Mouse (Mus musculus) embryonic stem cell, embryonic (primary cell): ENCODE results near the gene AW011738.

ENCODE experiments used
- CTCF ChIA-PET, 4 experiments: fragments of 300-600 bp in 2 of 4; fragments of 350-600 bp in 2 of 4; sonication (Branson Sonifier 250); formaldehyde crosslinking; loops; one replicate each; lab custom pipeline; 2022; ENCODE audit warnings: inconsistent platforms in 2 of 4; lab: Charles Lee
- POLR2A ChIA-PET, 4 experiments: fragments of 300-600 bp in 2 of 4; fragments of 350-600 bp in 2 of 4; sonication (Branson Sonifier 250); formaldehyde crosslinking; loops; one replicate each; lab custom pipeline; 2022; ENCODE audit warnings: antibody characterized with exemption in 4 of 4, inconsistent platforms in 1 of 4; lab: Charles Lee

Gene AW011738

GRCm38 (mm10) chr4:156217838-156218237, 14.7 kb downstream of the AW011738 start:
- CTCF ChIA-PET, result no interaction called here

GRCm38 (mm10) chr4:156219936-156220335, 16.8 kb downstream of the AW011738 start:
- CTCF ChIA-PET, result no interaction called here

More at GRCm38 (mm10) chr4:156217838-156218237, 14.7 kb downstream of the AW011738 start:
- POLR2A ChIA-PET, result interaction anchor here in 2 of 4 experiments (1.4 to 1.9 kb wide), 4 partner anchors 17 to 35 kb away, joined by 5 to 6 read pairs (median 6); partner anchors contain the start of genes Noc2l (in 2 of the 2) and Plekhn1 (in 2 of the 2)

GRCm38 (mm10) chr4:156224276-156224675, 21.2 kb downstream of the AW011738 start:
- POLR2A ChIA-PET, result interaction anchor here in 1 of 4 experiments (1.1 kb wide), 1 partner anchor 42 kb away, joined by 4 read pairs; no protein-coding TSS in a partner anchor

More at GRCm38 (mm10) chr4:156219936-156220335, 16.8 kb downstream of the AW011738 start:
- POLR2A ChIA-PET, result no interaction called here

GRCm38 (mm10) chr4:156227752-156228392, 24.8 kb downstream of the AW011738 start:
- POLR2A ChIA-PET, result interaction anchor here in 3 of 4 experiments (0.5 to 2.0 kb wide), 17 partner anchors 9 to 188 kb away, joined by 3 to 8 read pairs (median 4); partner anchors contain the start of gene AW011738 (in 1 of the 3)
- CTCF ChIA-PET, result no interaction called here

More at GRCm38 (mm10) chr4:156224276-156224675, 21.2 kb downstream of the AW011738 start:
- CTCF ChIA-PET, result no interaction called here

- POLR2A ChIA-PET, result interaction anchor here in 3 of 4 experiments (0.6 to 2.0 kb wide), 15 partner anchors 9 to 119 kb away, joined by 3 to 8 read pairs (median 4); partner anchors contain the start of genes 9430015G10Rik (in 1 of the 3) and AW011738 (in 1 of the 3)
- CTCF ChIA-PET, result no interaction called here
These were observed 25.4 kb downstream of the AW011738 start for GRCm38 (mm10) chr4:156228393-156229024.

GRCm38 (mm10) chr4:156234021-156234501, 31.0 kb downstream of the AW011738 start:
- ChIA-PET CTCF (interaction anchor here in 2 of 4 experiments (0.6 to 1.5 kb wide), 3 partner anchors 26 to 1652 kb away, joined by 3 read pairs; no protein-coding TSS in a partner anchor), POLR2A (interaction anchor here (1.0 to 9.3 kb wide), 8 partner anchors 10 to 175 kb away, joined by 3 to 148 read pairs (median 5); partner anchors contain the start of genes 9430015G10Rik (in 1 of the 4), Samd11 (in 1 of the 4) and Ttll10 (in 1 of the 4))

GRCm38 (mm10) chr4:156234701-156235213, 31.7 kb downstream of the AW011738 start, which contains the start of gene Plekhn1:
Plekhn1 (minus strand) TSS chr4:156234857.
- POLR2A ChIA-PET, result interaction anchor here (0.6 to 9.3 kb wide), 31 partner anchors 9 to 402 kb away, joined by 3 to 148 read pairs (median 5); partner anchors contain the start of genes 9430015G10Rik (in 2 of the 4), Agrn (in 2 of the 4), Samd11 (in 1 of the 4) and Ttll10 (in 1 of the 4)
- CTCF ChIA-PET, result interaction anchor here in 2 of 4 experiments (0.6 to 1.5 kb wide), 3 partner anchors 27 to 1653 kb away, joined by 3 read pairs; no protein-coding TSS in a partner anchor

- POLR2A ChIA-PET, result interaction anchor here (0.6 to 9.3 kb wide), 53 partner anchors 9 to 402 kb away, joined by 3 to 148 read pairs (median 5); partner anchors contain the start of genes 9430015G10Rik (in 3 of the 4), AW011738 (in 2 of the 4), Agrn (in 2 of the 4) and Isg15 (in 1 of the 4)
- CTCF ChIA-PET, result interaction anchor here in 2 of 4 experiments (0.7 kb wide), 2 partner anchors 124 to 128 kb away, joined by 3 read pairs; no protein-coding TSS in a partner anchor
These were observed 32.3 kb downstream of the AW011738 start for GRCm38 (mm10) chr4:156235360-156235770.

- ChIA-PET POLR2A (interaction anchor here (0.6 to 9.3 kb wide), 56 partner anchors 9 to 403 kb away, joined by 3 to 148 read pairs (median 4); partner anchors contain the start of genes 9430015G10Rik (in 3 of the 4), AW011738 (in 2 of the 4), Agrn (in 1 of the 4) and C1qtnf12 (in 1 of the 4)), CTCF (interaction anchor here in 2 of 4 experiments (0.7 kb wide), 2 partner anchors 125 to 128 kb away, joined by 3 read pairs; no protein-coding TSS in a partner anchor)
These were observed 32.9 kb downstream of the AW011738 start, which contains the start of gene Noc2l for GRCm38 (mm10) chr4:156235808-156236533. Noc2l (plus strand) TSS chr4:156236010.

- ChIA-PET CTCF (interaction anchor here in 1 of 4 experiments (1.0 kb wide), 1 partner anchor 12 kb away, joined by 3 read pairs; no protein-coding TSS in a partner anchor), POLR2A (interaction anchor here (0.7 to 9.3 kb wide), 36 partner anchors 8 to 350 kb away, joined by 3 to 148 read pairs (median 6); partner anchors contain the start of genes 9430015G10Rik (in 2 of the 4), AW011738 (in 2 of the 4), C1qtnf12 (in 1 of the 4) and Isg15 (in 1 of the 4))
These were observed 33.7 kb downstream of the AW011738 start for GRCm38 (mm10) chr4:156236651-156237447.

GRCm38 (mm10) chr4:156249567-156249966, 46.5 kb downstream of the AW011738 start:
- CTCF ChIA-PET, result interaction anchor here in 1 of 4 experiments (1.0 kb wide), 1 partner anchor 13 kb away, joined by 3 read pairs; no protein-coding TSS in a partner anchor
- POLR2A ChIA-PET, result interaction anchor here in 3 of 4 experiments (0.7 to 10.3 kb wide), 10 partner anchors 12 to 701 kb away, joined by 3 to 148 read pairs (median 4); partner anchors contain the start of genes Noc2l (in 2 of the 3), 9430015G10Rik (in 1 of the 3) and Plekhn1 (in 1 of the 3)

- CTCF ChIA-PET, result no interaction called here
- POLR2A ChIA-PET, result interaction anchor here in 2 of 4 experiments (1.0 to 10.3 kb wide), 6 partner anchors 10 to 59 kb away, joined by 3 to 148 read pairs (median 4); partner anchors contain the start of genes Noc2l (in 2 of the 2), Agrn (in 1 of the 2) and Plekhn1 (in 1 of the 2)
These were observed 48.0 kb downstream of the AW011738 start for GRCm38 (mm10) chr4:156251081-156251480.

- POLR2A ChIA-PET, result interaction anchor here in 2 of 4 experiments (1.2 to 10.3 kb wide), 3 partner anchors 14 to 60 kb away, joined by 4 to 148 read pairs (median 6); partner anchors contain the start of genes Noc2l (in 1 of the 2) and Plekhn1 (in 1 of the 2)
- CTCF ChIA-PET, result no interaction called here
These were observed 49.0 kb downstream of the AW011738 start for GRCm38 (mm10) chr4:156252140-156252539.

- CTCF ChIA-PET, result no interaction called here
These were observed 49.5 kb downstream of the AW011738 start for GRCm38 (mm10) chr4:156252619-156253018.

GRCm38 (mm10) chr4:156253043-156253442, 49.9 kb downstream of the AW011738 start:
- POLR2A ChIA-PET, result interaction anchor here in 1 of 4 experiments (1.4 to 10.3 kb wide), 2 partner anchors 15 to 36 kb away, joined by 6 to 148 read pairs; partner anchors contain the start of genes Noc2l and Plekhn1

More at GRCm38 (mm10) chr4:156252619-156253018, 49.5 kb downstream of the AW011738 start:
- POLR2A ChIA-PET, result interaction anchor here in 1 of 4 experiments (1.4 to 10.3 kb wide), 2 partner anchors 15 to 35 kb away, joined by 6 to 148 read pairs; partner anchors contain the start of genes Noc2l and Plekhn1

More at GRCm38 (mm10) chr4:156253043-156253442, 49.9 kb downstream of the AW011738 start:
- CTCF ChIA-PET, result no interaction called here
